Mouse (Mus musculus) liver, embryonic 13.5 days (tissue): ENCODE measurements at regions not wholly inside any gene's neighbourhood (a gene's known extent, or its start where the extent isn't known, plus 50 kb on each side); places are given as distances from the start of the nearest gene placed in this dataset.

Experiments
- ATAC-seq: fragments of 200-750 bp; cut with Nextera tagmentation; 2 replicates; pipeline ENCODE4 v1.8.0; 2017; ENCODE audit warnings: low read depth, mild to moderate bottlenecking, moderate number of reproducible peaks, moderate library complexity
- DNase-seq: peaks from one replicate; pipeline ENCODE4 v3.0.0; 2022
- H3K27ac ChIP-seq: fragments of 300-500 bp; sonication (generic); 2 replicates; pipeline ENCODE4 v1.5.1; 2015; ENCODE audit warnings: moderate library complexity, mild to moderate bottlenecking, inconsistent platforms
- H3K27me3 ChIP-seq: fragments of 300-500 bp; sonication (generic); 2 replicates; pipeline ENCODE4 v1.6.1; 2015; ENCODE audit warnings: mild to moderate bottlenecking, inconsistent platforms
- H3K36me3 ChIP-seq: fragments of 300-500 bp; sonication (generic); 2 replicates; pipeline ENCODE4 v1.6.1; 2015; ENCODE audit warnings: mild to moderate bottlenecking, inconsistent platforms
- H3K4me1 ChIP-seq: fragments of 300-500 bp; sonication (generic); replicated peaks from 2 replicates; pipeline ENCODE4 v1.6.1; 2015; ENCODE audit warnings: inconsistent platforms
- H3K4me2 ChIP-seq: fragments of 300-500 bp; sonication (generic); 2 replicates; pipeline ENCODE4 v1.6.1; 2015; ENCODE audit warnings: inconsistent platforms, mild to moderate bottlenecking, moderate library complexity
- H3K4me3 ChIP-seq: fragments of 300-500 bp; sonication (generic); replicated peaks from 2 replicates; pipeline ENCODE4 v1.5.1; 2015; ENCODE audit warnings: mild to moderate bottlenecking, inconsistent platforms
- H3K9ac ChIP-seq: fragments of 300-500 bp; sonication (generic); 2 replicates; pipeline ENCODE4 v1.6.1; 2015; ENCODE audit warnings: mild to moderate bottlenecking, inconsistent platforms
- H3K9me3 ChIP-seq: fragments of 300-500 bp; sonication (generic); replicated peaks from 2 replicates; pipeline ENCODE4 v1.6.1; 2016; ENCODE audit warnings: inconsistent platforms
- WGBS: fragments of 180-500 bp; shearing (Covaris S2); methylation state at CpG from one replicate; pipeline ENCODE4 v1.1.7; 2015; ENCODE audit not compliant: insufficient replicate concordance; 5-methylcytosine and 5-hydroxymethylcytosine counted together

GRCm38 (mm10) chr2:138827813-138828570 lies 571.6 kb downstream of the Btbd3 start:
- no peaks in the 10 kb centered on the region for H3K4me1 ChIP-seq
- no peaks in the 10 kb centered on the region for H3K36me3 ChIP-seq

GRCm38 (mm10) chr2:138838846-138839245 lies 582.5 kb downstream of the Btbd3 start:
- ATAC-seq, result no peak
- Histone ChIP-seq H3K27ac (no peak overlapping the region), H3K27me3 (no peaks in the 10 kb centered on the region), H3K4me1 (no peaks in the 10 kb centered on the region), H3K36me3 (no peaks in the 10 kb centered on the region), H3K4me3 (no peak overlapping the region), H3K9me3 (no peaks in the 10 kb centered on the region), H3K9ac (no peak overlapping the region), H3K4me2 (no peak overlapping the region)
- DNase-seq, result no peak
- 46% methylated on average over 3 of the region's 3 CpGs for WGBS

More at GRCm38 (mm10) chr2:138827813-138828570, 571.6 kb downstream of the Btbd3 start:
- H3K4me2 ChIP-seq, result no peak overlapping the region
- ATAC-seq, result no peak
- no peak overlapping the region for H3K27ac ChIP-seq
- no peaks in the 10 kb centered on the region for H3K9me3 ChIP-seq
- H3K27me3 ChIP-seq, result no peaks in the 10 kb centered on the region
- no peak overlapping the region for H3K9ac ChIP-seq
- H3K4me3 ChIP-seq, result no peak overlapping the region
- WGBS, result 39% methylated on average over 2 of the region's 2 CpGs
- no peak for DNase-seq

GRCm38 (mm10) chr2:138859121-138859520 lies 602.8 kb downstream of the Btbd3 start:
- ATAC-seq, result no peak
- H3K4me2 ChIP-seq, result no peak overlapping the region

GRCm38 (mm10) chr2:138896563-138896962 lies 597.1 kb upstream of the Sptlc3 start:
- no peaks in the 10 kb centered on the region for H3K27me3 ChIP-seq
- ATAC-seq, result no peak
- no peak overlapping the region for H3K4me2 ChIP-seq
- no peak overlapping the region for H3K4me3 ChIP-seq
- H3K36me3 ChIP-seq, result no peaks in the 10 kb centered on the region
- DNase-seq, result no peak
- WGBS, result 58% methylated on average over 3 of the region's 3 CpGs
- no peaks in the 10 kb centered on the region for H3K4me1 ChIP-seq
- H3K9ac ChIP-seq, result no peak overlapping the region
- no peak overlapping the region for H3K27ac ChIP-seq
- H3K9me3 ChIP-seq, result no peaks in the 10 kb centered on the region

More at GRCm38 (mm10) chr2:138859121-138859520, 602.8 kb downstream of the Btbd3 start:
- Histone ChIP-seq H3K9me3 (no peaks in the 10 kb centered on the region), H3K4me1 (no peaks in the 10 kb centered on the region), H3K27me3 (no peaks in the 10 kb centered on the region), H3K4me3 (no peak overlapping the region), H3K27ac (no peak overlapping the region), H3K36me3 (no peaks in the 10 kb centered on the region), H3K9ac (no peak overlapping the region)
- DNase-seq, result no peak

GRCm38 (mm10) chr2:138897101-138897500 lies 596.6 kb upstream of the Sptlc3 start:
- Histone ChIP-seq H3K9ac (no peak overlapping the region), H3K27ac (no peak overlapping the region), H3K9me3 (no peaks in the 10 kb centered on the region), H3K4me1 (no peaks in the 10 kb centered on the region), H3K4me3 (no peak overlapping the region), H3K4me2 (no peak overlapping the region), H3K27me3 (no peaks in the 10 kb centered on the region), H3K36me3 (no peaks in the 10 kb centered on the region)
- 25% methylated on average over 3 of the region's 3 CpGs for WGBS
- ATAC-seq (no peak), DNase-seq (no peak)

- Histone ChIP-seq H3K4me3 (no peak overlapping the region), H3K27ac (no peak overlapping the region), H3K9ac (no peak overlapping the region), H3K4me2 (no peak overlapping the region), H3K36me3 (no peaks in the 10 kb centered on the region), H3K4me1 (no peaks in the 10 kb centered on the region), H3K27me3 (no peaks in the 10 kb centered on the region), H3K9me3 (no peaks in the 10 kb centered on the region)
- ATAC-seq (no peak), DNase-seq (no peak)
- 61% methylated on average over 2 of the region's 2 CpGs for WGBS
Observed at GRCm38 (mm10) chr2:138937165-138937564, 556.5 kb upstream of the Sptlc3 start.

- no peak overlapping the region for H3K4me2 ChIP-seq
- 57% methylated on average over 2 of the region's 2 CpGs for WGBS
- ATAC-seq (no peak), DNase-seq (no peak)
- H3K36me3 ChIP-seq, result no peaks in the 10 kb centered on the region
- no peaks in the 10 kb centered on the region for H3K27me3 ChIP-seq
- H3K9me3 ChIP-seq, result no peaks in the 10 kb centered on the region
- no peak overlapping the region for H3K4me3 ChIP-seq
- no peak overlapping the region for H3K9ac ChIP-seq
- H3K27ac ChIP-seq, result no peak overlapping the region
- no peaks in the 10 kb centered on the region for H3K4me1 ChIP-seq
Observed at GRCm38 (mm10) chr2:138939367-138939766, 554.3 kb upstream of the Sptlc3 start.

GRCm38 (mm10) chr2:138966110-138966790 lies 527.5 kb upstream of the Sptlc3 start:
- Histone ChIP-seq H3K27me3 (no peaks in the 10 kb centered on the region), H3K4me3 (no peak overlapping the region), H3K9ac (no peak overlapping the region), H3K9me3 (no peaks in the 10 kb centered on the region), H3K4me2 (no peak overlapping the region), H3K4me1 (no peaks in the 10 kb centered on the region), H3K27ac (no peak overlapping the region), H3K36me3 (no peaks in the 10 kb centered on the region)
- no peak for ATAC-seq
- 60% methylated on average over 3 of the region's 3 CpGs for WGBS
- DNase-seq, result no peak

GRCm38 (mm10) chr2:138974548-138974947 lies 519.2 kb upstream of the Sptlc3 start:
- ATAC-seq, result no peak
- Histone ChIP-seq H3K36me3 (no peaks in the 10 kb centered on the region), H3K9ac (no peak overlapping the region), H3K4me3 (no peak overlapping the region), H3K4me1 (no peaks in the 10 kb centered on the region), H3K9me3 (no peaks in the 10 kb centered on the region), H3K27ac (no peak overlapping the region), H3K27me3 (no peaks in the 10 kb centered on the region), H3K4me2 (no peak overlapping the region)
- WGBS, result 34% methylated on average over 2 of the region's 2 CpGs
- no peak for DNase-seq

- no peaks in the 10 kb centered on the region for H3K4me1 ChIP-seq
- H3K4me2 ChIP-seq, result no peak overlapping the region
- 0 out of 2 replicates have a peak, but pooled peaks cover 1% of the 10 kb centered on the region for H3K9me3 ChIP-seq
- DNase-seq (no peak), ATAC-seq (no peak)
- no peak overlapping the region for H3K27ac ChIP-seq
- WGBS, result 12% methylated on average over 1 of the region's 1 CpGs
- H3K36me3 ChIP-seq, result no peaks in the 10 kb centered on the region
- H3K4me3 ChIP-seq, result no peak overlapping the region
- no peaks in the 10 kb centered on the region for H3K27me3 ChIP-seq
- H3K9ac ChIP-seq, result no peak overlapping the region
Observed at GRCm38 (mm10) chr2:138990031-138990430, 503.7 kb upstream of the Sptlc3 start.

- Histone ChIP-seq H3K9me3 (peaks cover 7% of the 10 kb centered on the region; the same call in 1 of the 2 replicates), H3K4me1 (no peaks in the 10 kb centered on the region), H3K9ac (no peak overlapping the region), H3K4me3 (no peak overlapping the region), H3K4me2 (no peak overlapping the region), H3K27ac (no peak overlapping the region), H3K36me3 (no peaks in the 10 kb centered on the region), H3K27me3 (no peaks in the 10 kb centered on the region)
- WGBS, result 69% methylated on average over 5 of the region's 5 CpGs
- DNase-seq, result no peak
- no peak for ATAC-seq
Observed at GRCm38 (mm10) chr2:139032105-139032812, 461.5 kb upstream of the Sptlc3 start.
